ENCODE assay signal across 8 mouse cellular contexts in the genomic region with DNA sequence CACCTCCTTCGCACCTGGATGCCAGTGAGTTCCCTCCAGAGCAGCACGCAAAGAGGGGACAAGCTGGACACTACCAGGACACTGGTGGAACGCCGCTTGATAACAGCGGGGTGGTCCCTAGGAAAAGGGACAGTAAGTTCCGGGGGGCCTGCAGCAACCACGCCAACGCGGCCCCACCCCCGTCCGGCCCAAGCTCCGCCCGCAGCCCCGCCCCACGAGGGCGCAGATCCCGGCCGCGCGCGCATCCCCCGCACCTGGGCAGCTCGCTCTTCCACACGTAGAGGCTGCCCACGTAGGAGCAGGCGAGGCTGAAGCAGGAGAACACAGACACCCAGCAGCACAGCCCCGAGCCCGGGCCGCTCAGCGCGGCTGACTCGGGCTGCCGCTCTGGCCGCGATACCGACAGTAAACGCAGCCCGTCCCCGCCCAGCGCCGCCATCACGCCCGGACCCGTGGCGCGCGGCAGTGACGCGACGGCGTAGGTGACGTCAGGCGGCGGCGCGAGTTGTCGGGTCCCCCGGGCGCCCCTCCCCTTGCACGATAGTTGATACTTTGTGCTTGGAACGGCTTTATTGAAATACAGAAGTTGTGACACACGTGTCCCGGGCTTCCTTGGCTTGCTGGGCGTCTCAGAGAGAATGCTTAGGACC. TPM values are rescaled to one million over a fixed set of nuclear protein-coding genes. Genes with fewer than 3 reads are reported as not detected.
A peak's percentile ranks its signal among the peaks of the same experiment; 100 is the strongest.
DNase-seq lines count a peak whose midpoint lies in the region; ATAC-seq lines count a peak whose summit lies in the region.

TSS of gene Rce1 (minus strand) at position 463 of the 650 bp plus-strand sequence.

- ATAC-seq in inflammation-experienced regulatory T-cells, adult 6 months = peak; percentile 82
- ATAC-seq in megakaryocyte progenitor cell, adult 5-6 weeks (replicated peaks; ENCODE audit: poor library complexity) = peak; percentile 86

- DNase-seq in adrenal gland, adult (ENCODE audit: inconsistent age in 2 of 2, low spot score in 1 of 2) = peak; percentile 93 to 98
- DNase-seq in embryo, embryonic 10 days (ENCODE audit: low spot score) = peak; percentile 97
- DNase-seq in gastrocnemius, postnatal 14 days = peak; percentile 90
- DNase-seq in left cerebral cortex, postnatal 10 days (ENCODE audit: extremely low spot score in 1 of 2, low spot score in 2 of 2) = peak; percentile 82 to 96
- DNase-seq in right cerebral cortex, postnatal 10 days (ENCODE audit: low spot score in 2 of 2) = peak; percentile 93 to 94
- peak; percentile 91 for DNase-seq in urinary bladder, postnatal 14 days (ENCODE audit: low spot score)

- intact Hi-C loops in gastrocnemius, postnatal 14 days (cut with DNase I; ENCODE audit: low total_unique reads) = loop anchor here (5.0 to 10.0 kb wide), 3 partner anchors 117 to 219 kb away; partner anchors contain the start of gene 2010003K11Rik
- intact Hi-C loops in left cerebral cortex, postnatal 10 days (cut with DNase I) = loop anchor here (5.0 kb wide), 1 partner anchor 117 kb away; no protein-coding TSS in a partner anchor

RNA-seq across cellular contexts. Expression of gene Rce1, which starts in this region (rescaled TPM):
- total RNA-seq in gastrocnemius, postnatal 14 days (2021) = 1 to 10 TPM; 5.8 to 7.1 TPM
- polyA plus RNA-seq in inflammation-experienced regulatory T-cells, adult 6 months (2017; shearing (Covaris generic)) = 10 to 100 TPM; 41.4 to 48.1 (median 42.1) TPM
- total RNA-seq in left cerebral cortex, postnatal 10 days (2021) = 10 to 100 TPM; 19.6 to 21.4 TPM
- total RNA-seq in megakaryocyte progenitor cell, adult 5-6 weeks (2015) = 25.7 and 26.5 TPM in 2 replicates
- total RNA-seq in megakaryocyte progenitor cell, adult 5-6 weeks (2017) = 14.0 and 24.6 TPM in 2 replicates

Comparison
In these comparisons a context has a peak if more than half of its experiments do, and no peak if none do; other contexts are left out.
1. Peak in every context shown above with its lines: DNase-seq and ATAC-seq.